Mouse (Mus musculus) myocyte (in vitro differentiated cells): ENCODE measurements around the gene Dynlt1c. TPM values are rescaled to one million over a fixed set of nuclear protein-coding genes. Genes with fewer than 3 reads are reported as not detected.
"Not testable (repeated sequence)": the region's sequence is repeated elsewhere in the genome, so short reads cannot be mapped to it uniquely, and the experiment has no call there.

Experiments used
- H3K27me3 ChIP-seq: one replicate; pipeline ENCODE4 v1.6.1; 2011; ENCODE audit not compliant: control insufficient read depth, insufficient read depth, insufficient read length
- H3K36me3 ChIP-seq: one replicate; pipeline ENCODE4 v1.6.1; 2011; ENCODE audit not compliant: control insufficient read depth, insufficient read depth
- H3K4me2 ChIP-seq: one replicate; pipeline ENCODE4 v1.6.1; 2011; ENCODE audit warnings: low read depth, control low read depth
- H3K4me3 ChIP-seq: one replicate; pipeline ENCODE4 v1.5.1; 2011; ENCODE audit warnings: mild to moderate bottlenecking, control low read depth, moderate library complexity
- H3K79me2 ChIP-seq: one replicate; pipeline ENCODE4 v1.6.1; 2011; ENCODE audit not compliant: control insufficient read depth, insufficient read depth
- H3ac ChIP-seq: one replicate; pipeline ENCODE4 v1.6.1; 2011; ENCODE audit not compliant: control insufficient read depth, insufficient read length
- MAX ChIP-seq: IDR thresholded peaks from one replicate; pipeline ENCODE4 v1.6.1; 2011; ENCODE audit warnings: low read depth, mild to moderate bottlenecking, control low read depth
- POLR2AphosphoS2 ChIP-seq: IDR thresholded peaks from one replicate; pipeline ENCODE4 v1.6.1; 2011; ENCODE audit warnings: low read depth, control low read depth; ENCODE audit not compliant: insufficient read length
- polyA plus RNA-seq: library from polyadenylated mRNA; unstranded; fragments of >200 nt; fragmentation: generic; extraction: Trizol; gene quantifications from one replicate; pipeline ENCODE4 v1.2.1, GENCODE M21; 2012; ENCODE audit warnings: missing spikeins

The Dynlt1c gene
- polyA plus RNA-seq, 1 experiment: 11.4 TPM

- H3K36me3 ChIP-seq, H3ac ChIP-seq, H3K79me2 ChIP-seq, H3K27me3 ChIP-seq, H3K4me3 ChIP-seq, H3K4me2 ChIP-seq: not testable (repeated sequence)
Measured at GRCm38 (mm10) chr17:6621976-6622375, 20.5 kb downstream of the Dynlt1c start.

- H3K4me2 ChIP-seq, H3ac ChIP-seq, H3K4me3 ChIP-seq, H3K36me3 ChIP-seq, H3K79me2 ChIP-seq, H3K27me3 ChIP-seq: not testable (repeated sequence)
Measured at GRCm38 (mm10) chr17:6624926-6625558, 23.6 kb downstream of the Dynlt1c start.

DNA sequence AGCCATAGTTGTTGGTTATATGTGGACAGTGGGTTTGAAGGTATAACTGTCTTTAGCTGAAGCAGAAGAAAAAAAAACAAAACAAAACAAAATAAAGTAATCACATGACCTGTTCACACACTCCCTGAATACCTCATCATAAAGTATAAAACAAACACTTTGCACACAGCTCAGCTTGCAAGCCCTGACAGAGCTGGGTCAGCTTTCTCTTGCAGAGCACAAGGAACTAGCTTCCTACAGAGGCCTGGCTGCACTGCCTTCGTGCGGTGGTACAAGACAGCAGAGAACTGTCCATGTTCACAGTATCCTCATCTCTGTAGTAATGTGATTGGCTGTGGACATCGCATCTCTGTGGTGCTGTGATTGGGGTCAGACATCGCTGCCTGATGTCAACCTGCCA, 28.9 kb downstream of the Dynlt1c start:
- H3K36me3 ChIP-seq, H3K79me2 ChIP-seq, H3K4me3 ChIP-seq, H3ac ChIP-seq, H3K27me3 ChIP-seq, H3K4me2 ChIP-seq: not testable (repeated sequence)

DNA sequence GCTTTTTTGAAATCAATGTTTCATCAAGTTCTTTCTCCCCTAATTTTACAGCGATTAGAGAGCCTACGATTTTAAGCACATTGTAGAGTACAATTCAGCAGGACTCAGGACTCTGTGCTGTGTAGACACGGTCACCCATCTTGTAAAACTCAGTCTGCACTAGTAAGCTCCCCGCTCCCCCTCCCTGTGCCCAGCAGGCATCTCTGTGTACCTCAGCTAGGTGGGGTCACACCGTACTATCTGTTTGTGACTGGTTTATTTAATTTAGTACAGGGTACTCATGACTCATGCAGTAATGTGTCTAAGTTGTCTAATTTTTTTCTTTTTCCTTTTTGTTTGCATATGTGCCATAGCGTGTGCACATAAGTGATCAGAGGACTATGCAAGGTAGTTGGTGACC, 31.4 kb downstream of the Dynlt1c start:
- not testable (repeated sequence) for H3K4me3 ChIP-seq, H3K79me2 ChIP-seq, H3ac ChIP-seq, H3K27me3 ChIP-seq, H3K4me2 ChIP-seq, H3K36me3 ChIP-seq

GRCm38 (mm10) chr17:6635781-6636180, 34.3 kb downstream of the Dynlt1c start:
- H3K79me2 ChIP-seq, H3K4me2 ChIP-seq, H3K36me3 ChIP-seq, H3K4me3 ChIP-seq, H3K27me3 ChIP-seq, H3ac ChIP-seq: not testable (repeated sequence)

- Histone ChIP-seq H3K27me3 (no peaks in the 10 kb centered on the region), H3K4me2 (no peak overlapping the region), H3ac (no peak overlapping the region), H3K4me3 (no peak overlapping the region), H3K36me3 (no peaks in the 10 kb centered on the region), H3K79me2 (no peaks in the 10 kb centered on the region)
- TF ChIP-seq MAX (no peak), POLR2AphosphoS2 (no peak)
Measured at GRCm38 (mm10) chr17:6636861-6637260, 35.4 kb downstream of the Dynlt1c start.

- H3K36me3 ChIP-seq, H3K27me3 ChIP-seq, H3K4me3 ChIP-seq, H3ac ChIP-seq, H3K79me2 ChIP-seq, H3K4me2 ChIP-seq: not testable (repeated sequence)
Measured at GRCm38 (mm10) chr17:6637434-6637833, 36.0 kb downstream of the Dynlt1c start.

GRCm38 (mm10) chr17:6638444-6638843, 37.0 kb downstream of the Dynlt1c start:
- not testable (repeated sequence) for H3K27me3 ChIP-seq, H3K4me3 ChIP-seq, H3ac ChIP-seq, H3K36me3 ChIP-seq, H3K79me2 ChIP-seq, H3K4me2 ChIP-seq

DNA sequence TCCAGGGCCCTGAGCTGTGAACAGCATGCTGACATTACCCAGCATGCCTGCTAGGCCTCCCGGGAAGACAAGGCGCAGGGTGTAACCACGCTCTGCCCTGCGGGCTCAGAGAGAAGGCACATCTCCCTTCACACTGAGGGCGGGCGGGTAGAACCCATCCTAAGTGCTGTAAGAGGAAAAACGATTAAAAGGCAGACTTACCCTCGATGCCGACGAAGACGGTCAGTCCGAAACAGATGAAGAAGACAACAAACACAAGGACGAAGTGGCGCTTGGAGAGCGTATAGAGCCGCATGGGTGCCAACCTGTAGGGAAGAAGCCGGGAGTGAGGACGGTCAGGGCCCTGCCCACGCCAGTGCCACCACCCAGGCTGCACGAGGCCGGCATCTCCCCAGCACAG, 38.0 kb downstream of the Dynlt1c start:
- H3K36me3 ChIP-seq, H3ac ChIP-seq, H3K4me3 ChIP-seq, H3K4me2 ChIP-seq, H3K79me2 ChIP-seq, H3K27me3 ChIP-seq: not testable (repeated sequence)

GRCm38 (mm10) chr17:6640044-6640637, 38.7 kb downstream of the Dynlt1c start:
- H3K4me2 ChIP-seq, H3K4me3 ChIP-seq, H3K36me3 ChIP-seq, H3K79me2 ChIP-seq, H3K27me3 ChIP-seq, H3ac ChIP-seq: not testable (repeated sequence)

- H3K4me2 ChIP-seq, H3K36me3 ChIP-seq, H3K27me3 ChIP-seq, H3ac ChIP-seq, H3K79me2 ChIP-seq, H3K4me3 ChIP-seq: not testable (repeated sequence)
Measured at GRCm38 (mm10) chr17:6640771-6641429, 39.4 kb downstream of the Dynlt1c start.

DNA sequence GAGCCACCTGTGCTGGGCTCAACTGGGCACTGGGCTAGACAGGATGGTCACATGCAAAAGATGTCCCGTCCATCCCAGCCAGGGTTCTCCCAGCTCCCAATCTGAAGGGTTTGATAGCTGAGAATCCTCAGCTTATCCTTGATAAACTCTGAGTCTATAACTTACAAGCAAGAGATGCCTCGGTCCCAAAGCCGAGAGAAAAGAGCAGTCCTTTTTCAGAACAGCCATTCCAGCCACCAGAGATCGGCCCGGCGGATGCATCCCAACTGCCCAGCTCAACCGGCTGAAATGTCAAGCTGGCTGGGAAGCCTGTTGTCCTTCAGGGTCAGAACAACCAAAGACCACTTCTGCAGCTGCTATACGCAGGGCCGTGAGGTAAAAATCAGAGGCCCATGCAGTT, 42.7 kb downstream of the Dynlt1c start:
- not testable (repeated sequence) for H3ac ChIP-seq, H3K27me3 ChIP-seq, H3K4me3 ChIP-seq, H3K36me3 ChIP-seq, H3K4me2 ChIP-seq, H3K79me2 ChIP-seq
